Mouse (Mus musculus): Measurements from ENCODE around the gene P2rx1.
A peak's percentile ranks its signal among the peaks of the same experiment; 100 is the strongest.

P2rx1 gene

DNA sequence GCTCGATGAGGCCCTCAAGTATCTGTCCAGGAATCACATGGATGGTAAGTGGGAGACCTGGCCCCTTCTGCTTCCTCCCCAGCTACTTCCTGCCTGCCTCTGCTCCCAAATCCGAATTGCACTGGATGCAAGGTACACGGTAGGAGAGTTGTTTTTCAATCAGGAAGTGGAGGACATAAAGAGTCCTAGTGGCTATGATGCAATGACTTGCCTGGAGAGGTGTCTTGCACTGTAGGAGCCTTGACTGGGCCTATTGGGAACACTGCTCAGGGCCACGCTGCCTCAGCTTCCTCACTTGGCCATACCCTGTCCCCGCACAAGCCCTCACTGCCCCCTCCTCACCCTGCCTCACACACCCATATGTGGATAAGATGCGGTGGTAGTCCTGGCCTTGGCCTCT, 9.9 kb upstream of the P2rx1 start:
- DNase-seq, result no peak

DNA sequence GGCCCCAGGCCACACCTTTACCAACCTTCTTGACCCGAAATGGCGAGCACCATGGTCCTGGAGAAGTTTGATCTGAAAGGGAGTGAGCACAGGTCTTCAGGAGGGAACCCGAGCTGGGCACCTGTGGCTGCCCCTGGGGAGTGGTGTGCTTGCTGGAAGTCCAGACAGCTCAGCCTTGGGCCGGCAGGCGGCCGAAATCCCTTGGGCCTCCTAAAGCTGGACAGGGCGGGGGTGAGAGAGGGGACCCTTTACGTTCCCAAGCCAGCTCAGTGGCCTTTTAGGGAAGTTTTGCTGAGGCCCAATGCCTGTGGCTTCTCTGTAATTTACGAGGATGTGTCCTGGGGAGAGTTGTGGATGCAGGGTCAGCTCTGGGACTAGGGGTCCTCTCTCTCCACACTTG, 8.2 kb upstream of the P2rx1 start:
- no peak for DNase-seq

DNA sequence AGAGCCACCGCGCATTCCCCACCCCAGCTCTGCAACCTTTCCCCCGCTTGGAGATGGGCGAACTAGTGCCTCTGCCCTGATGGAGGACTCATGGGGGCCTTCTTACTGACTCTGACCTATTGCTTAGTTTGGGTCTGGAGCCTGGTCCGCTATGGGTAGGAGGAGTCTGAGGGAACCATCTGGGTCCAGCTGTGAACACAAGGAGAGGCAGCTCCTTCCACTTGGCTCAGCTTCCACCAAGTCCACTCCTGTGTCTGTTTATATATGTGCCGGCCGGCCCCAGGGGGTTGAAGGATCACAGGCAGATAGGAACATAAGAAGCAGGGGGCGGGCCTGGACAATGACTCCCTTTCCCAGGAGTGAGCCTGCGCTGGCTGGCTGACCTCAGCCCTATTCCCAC, 6.9 kb upstream of the P2rx1 start:
- DNase-seq, result no peak

DNA sequence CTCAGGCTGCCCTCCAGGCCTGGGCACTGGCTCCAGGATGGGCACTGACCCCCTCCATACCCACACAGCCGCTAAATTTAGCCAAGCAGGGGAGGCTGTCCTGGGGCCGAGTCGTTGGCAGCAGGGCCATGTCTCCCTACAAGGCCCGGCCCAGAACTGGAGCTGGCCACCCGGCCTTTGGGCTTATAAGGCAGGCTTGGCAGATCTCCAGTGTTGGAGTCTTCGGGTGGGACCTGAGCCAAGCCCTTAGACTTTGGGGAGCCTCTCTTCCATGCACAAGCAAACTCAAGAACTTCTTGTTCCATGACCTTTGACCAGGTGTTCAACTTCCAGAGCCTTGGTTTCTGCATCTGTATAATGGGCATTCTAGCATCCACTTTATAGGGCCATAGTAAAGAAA, 2.6 kb upstream of the P2rx1 start:
- DNase-seq, result no peak

DNA sequence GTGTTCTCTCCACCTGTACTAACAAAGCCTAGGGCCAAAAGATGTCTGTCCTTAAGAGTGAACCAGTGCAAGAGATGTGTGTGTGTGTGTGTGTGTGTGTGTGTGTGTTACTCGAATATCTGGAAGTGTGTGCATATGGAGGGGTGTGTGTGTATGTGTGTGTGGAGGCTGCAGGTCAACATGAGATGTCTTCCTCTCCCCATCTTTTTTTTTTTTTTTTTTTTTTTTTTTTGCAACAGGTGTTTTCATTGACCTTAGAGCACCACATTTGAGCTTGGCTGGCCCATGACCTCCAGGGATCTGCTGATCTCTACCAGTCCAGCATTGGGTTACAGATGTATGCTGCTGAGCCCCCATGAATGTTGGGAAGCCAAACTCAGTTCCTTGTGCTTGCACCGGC, 2.1 kb upstream of the P2rx1 start:
- no peak for DNase-seq

GRCm38 (mm10) chr11:72997529-72998326, 1.2 kb upstream of the P2rx1 start:
- no peak for DNase-seq

DNA sequence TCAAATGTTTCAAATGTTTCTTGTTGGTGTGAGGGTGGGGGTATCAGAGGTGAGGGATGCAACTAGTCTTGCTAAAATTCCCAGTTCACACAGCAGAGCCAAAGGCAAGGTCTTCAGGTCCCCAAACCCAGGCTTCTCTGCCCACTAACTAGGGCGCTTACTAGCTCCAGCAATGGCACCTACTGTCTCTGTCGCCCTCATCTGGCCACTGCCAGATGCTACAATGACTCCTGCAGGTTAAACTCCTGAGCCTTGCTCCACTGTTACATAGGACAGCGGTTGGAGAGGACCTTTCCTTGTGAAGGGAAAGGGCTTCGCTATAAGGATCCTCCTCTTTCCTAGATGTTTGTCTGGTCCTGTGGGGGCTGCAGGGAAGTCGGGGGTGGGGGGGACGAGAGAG, 2.1 kb downstream of the P2rx1 start:
- DNase-seq, result peak; percentile 80 to 85

DNA sequence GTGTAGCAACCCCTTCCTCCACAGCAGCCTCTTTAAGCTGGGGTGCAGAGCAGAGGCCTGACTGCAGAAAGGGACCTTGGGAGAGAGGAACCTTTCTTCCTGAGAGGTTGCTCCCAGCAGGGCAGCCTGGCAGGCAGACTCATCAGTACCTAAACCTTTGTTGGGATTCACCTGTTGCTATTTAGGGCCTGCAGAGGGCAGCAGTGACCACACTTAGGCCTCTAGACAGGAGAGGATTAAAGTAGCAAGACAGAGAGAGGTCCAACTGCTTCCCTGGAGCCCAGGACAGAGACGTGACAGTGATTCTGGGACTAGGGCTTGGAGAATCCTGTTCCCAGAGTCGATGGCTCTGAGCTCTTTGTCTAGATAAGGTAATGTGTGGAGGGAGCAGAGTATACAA, 7.5 kb downstream of the P2rx1 start:
- peak; percentile 72 to 75 for DNase-seq

DNA sequence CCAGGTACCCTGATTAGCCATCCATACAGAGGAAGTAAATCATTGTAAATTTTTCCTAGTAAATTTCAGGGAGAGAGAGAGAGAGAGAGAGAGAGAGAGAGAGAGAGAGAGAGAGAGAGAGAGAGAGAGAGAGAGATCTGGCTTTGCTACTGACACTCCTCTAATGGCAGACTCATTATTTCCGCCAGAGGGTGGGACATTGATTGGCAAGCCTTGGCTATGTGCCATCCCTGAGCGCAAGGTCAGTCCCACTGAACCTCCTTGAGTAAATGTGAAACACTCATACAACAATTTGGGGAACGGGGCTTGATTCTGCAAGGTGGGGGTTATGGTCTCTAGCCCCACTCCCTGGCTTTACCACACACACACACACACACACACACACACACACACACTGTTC, 8.2 kb downstream of the P2rx1 start:
- DNase-seq, result peak in 1 of 2 experiments; percentile 26

DNA sequence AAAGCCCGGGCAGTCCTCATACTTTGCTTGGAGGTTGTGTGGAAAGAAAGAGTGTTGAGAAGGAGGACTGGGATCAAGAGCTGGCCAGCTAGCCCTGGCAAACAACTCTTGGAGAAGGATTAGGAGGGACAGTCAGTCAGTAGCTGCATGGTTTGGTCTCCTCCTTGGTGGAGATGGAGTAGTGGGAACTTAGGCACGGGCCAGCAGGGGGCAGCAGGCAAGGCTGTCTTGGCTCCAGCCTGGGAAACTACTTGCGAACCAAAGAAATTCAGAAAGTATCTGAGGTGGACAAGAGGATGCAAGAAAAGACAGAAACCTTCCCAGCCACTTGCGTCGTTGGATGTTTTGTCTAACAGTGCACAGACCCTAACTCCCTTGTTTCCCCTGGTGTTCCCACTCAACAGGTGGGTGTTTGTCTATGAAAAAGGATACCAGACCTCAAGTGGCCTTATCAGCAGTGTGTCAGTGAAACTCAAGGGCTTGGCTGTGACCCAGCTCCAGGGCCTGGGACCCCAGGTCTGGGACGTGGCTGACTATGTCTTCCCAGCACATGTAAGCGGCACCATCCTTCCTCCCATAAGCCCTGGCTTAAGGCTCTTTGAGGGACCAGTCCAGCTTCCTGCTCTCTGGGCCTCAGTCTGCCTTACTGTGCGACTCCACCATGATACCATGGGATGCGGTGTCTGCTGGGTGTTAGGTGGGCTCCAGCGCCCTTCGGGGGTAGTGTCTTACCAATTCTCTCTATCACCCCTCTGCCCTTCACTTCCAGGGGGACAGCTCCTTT, 9.0 kb downstream of the P2rx1 start:
- peak; percentile 65 to 73 for DNase-seq

DNA sequence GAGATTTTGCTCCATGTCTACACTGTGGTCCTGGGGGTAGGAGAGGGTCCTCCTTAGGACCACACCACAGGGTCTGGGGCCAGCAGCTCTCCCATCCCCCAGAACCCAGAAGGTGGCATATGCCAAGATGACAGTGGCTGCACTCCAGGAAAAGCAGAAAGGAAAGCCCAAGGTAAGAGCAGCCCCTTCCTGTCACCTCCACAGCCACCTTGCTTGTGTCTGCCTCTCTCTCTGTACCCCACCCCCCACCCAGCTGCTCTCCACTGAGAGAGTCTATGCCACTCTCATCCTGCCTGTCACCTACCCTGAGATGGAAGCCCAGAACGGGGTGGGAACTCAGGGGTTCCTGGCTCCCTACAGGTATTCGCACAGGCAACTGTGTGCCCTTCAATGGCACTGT, 9.9 kb downstream of the P2rx1 start:
- peak in 1 of 2 experiments; percentile 34 for DNase-seq

DNA sequence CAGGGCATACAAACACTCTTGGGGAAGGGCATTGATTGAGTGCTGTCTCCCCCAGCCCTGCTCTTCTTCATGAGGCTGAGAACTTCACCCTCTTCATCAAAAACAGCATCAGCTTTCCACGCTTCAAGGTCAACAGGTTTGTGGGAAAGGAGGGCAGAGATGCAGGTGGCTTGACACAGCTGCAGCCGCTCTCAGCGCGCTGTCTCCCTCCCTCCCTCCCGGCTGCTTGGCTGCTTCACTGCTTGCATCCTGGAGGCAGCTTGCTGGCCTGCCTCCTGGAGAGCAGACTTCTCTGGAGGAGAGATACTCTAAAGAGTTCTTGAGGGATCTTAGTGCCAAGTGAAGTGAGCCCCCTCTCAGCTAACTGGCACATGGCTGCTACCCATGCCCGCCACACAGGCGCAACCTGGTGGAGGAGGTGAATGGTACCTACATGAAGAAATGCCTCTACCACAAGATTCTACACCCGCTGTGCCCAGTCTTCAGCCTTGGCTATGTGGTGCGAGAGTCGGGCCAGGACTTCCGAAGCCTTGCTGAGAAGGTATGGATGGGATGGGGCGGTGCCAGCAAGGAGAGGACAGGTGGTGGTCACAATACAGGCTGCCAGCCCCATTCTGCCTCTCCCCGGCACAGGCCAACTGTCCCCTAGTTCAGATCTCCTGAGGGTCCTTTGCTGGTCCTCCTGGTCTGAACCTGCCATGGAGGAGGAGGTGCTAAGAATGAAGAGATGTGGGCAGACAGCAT, 10.8 kb downstream of the P2rx1 start:
- DNase-seq, result peak; percentile 81 to 86

DNA sequence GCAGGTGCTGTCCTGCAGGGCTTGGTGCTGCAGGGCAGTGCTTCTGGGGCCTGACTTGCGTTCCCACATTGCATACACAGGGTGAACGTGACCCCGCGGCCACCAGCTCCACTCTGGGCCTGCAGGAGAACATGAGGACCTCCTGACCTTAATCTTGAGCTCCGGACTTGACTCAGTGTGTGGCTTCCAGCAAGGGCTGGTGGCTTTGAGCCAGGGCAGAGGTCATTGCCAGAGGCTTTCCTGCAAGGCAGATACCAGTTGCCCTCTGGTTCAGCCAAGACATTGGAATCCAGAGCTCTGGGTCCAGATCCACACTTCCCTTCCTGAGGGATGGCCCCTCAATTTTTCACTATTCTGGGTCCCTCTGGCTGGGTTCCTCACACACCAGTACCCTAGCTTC, 15.1 kb downstream of the P2rx1 start:
- DNase-seq, result peak; percentile 41 to 52

- peak; percentile 83 to 88 for DNase-seq
These were observed 16.0 kb downstream of the P2rx1 start for GRCm38 (mm10) chr11:73014831-73015344.

- peak; percentile 88 to 89 for DNase-seq
These were observed 16.6 kb downstream of the P2rx1 start for GRCm38 (mm10) chr11:73015391-73016102.

- no peak for DNase-seq
These were observed 17.2 kb downstream of the P2rx1 start for GRCm38 (mm10) chr11:73016103-73016420.

DNA sequence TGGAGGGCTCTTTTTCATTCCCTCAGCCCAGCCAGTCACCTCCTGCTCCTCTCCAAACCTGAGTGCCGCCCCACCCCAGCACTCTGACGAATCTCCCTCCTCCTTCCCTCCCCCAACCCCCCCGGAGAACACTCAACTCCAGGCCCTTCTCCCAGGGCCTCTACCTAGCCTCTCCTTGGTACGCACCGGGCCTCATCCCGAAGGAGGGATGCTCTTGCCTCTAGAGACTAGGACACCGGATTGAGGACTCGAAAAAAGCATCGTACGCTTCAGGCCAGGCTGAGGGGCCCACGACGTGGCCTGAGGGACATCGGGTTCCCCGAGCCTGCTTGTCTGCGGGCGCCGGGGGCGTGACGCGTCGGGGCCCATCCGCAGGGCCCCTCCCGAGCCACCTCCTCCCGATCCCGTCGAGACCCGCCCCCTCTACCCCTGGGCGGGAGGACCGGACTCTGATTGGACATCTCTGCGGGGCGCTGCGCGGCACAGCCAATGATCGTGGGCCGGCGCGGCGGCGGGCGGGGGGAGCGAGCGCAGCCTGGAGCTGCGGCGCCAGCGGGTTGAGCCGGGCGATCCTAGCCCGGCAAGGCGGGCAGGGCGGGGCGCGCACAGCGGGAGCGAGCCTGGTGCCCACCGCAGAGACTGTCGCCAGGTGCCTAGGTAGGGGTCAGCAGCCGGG, 19.7 kb downstream of the P2rx1 start, which contains the start of gene Camkk1:
Gene Camkk1 (plus strand): TSS at position 538 of the 676 bp plus-strand sequence.
- peak; percentile 98 for DNase-seq

DNA sequence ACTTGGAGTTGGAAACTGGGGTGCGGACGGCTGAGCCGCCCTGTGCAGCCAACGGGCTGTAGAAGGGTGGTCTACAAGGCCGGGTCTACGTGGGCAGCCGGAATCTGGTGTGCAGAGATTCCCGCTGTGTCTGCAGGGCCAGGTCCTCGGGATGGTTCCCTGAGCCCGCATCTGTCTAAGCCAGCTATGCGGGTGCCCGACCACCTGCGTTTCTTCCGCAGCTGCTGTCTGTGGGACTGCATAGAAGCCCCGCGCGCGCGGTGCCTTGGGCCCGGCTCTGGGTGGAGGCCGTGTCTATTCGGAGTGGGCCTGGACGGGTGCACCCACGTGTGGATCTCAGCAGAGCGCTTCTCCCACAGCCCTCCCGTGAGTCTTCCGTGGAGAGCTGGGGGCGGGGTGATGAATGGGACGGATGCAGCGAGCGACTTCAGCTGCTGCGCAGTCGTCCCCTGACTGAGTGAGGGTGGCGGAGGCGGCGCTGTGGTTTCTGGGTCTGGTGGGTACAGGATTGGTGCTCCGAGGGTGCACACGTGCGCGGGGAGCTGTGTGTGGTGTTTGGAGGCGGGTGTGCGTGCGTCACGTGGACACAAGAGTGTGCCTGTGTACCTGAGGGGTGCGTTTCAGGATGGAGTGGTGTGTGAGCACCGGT, 20.4 kb downstream of the P2rx1 start:
- DNase-seq, result peak; percentile 62 to 76

DNA sequence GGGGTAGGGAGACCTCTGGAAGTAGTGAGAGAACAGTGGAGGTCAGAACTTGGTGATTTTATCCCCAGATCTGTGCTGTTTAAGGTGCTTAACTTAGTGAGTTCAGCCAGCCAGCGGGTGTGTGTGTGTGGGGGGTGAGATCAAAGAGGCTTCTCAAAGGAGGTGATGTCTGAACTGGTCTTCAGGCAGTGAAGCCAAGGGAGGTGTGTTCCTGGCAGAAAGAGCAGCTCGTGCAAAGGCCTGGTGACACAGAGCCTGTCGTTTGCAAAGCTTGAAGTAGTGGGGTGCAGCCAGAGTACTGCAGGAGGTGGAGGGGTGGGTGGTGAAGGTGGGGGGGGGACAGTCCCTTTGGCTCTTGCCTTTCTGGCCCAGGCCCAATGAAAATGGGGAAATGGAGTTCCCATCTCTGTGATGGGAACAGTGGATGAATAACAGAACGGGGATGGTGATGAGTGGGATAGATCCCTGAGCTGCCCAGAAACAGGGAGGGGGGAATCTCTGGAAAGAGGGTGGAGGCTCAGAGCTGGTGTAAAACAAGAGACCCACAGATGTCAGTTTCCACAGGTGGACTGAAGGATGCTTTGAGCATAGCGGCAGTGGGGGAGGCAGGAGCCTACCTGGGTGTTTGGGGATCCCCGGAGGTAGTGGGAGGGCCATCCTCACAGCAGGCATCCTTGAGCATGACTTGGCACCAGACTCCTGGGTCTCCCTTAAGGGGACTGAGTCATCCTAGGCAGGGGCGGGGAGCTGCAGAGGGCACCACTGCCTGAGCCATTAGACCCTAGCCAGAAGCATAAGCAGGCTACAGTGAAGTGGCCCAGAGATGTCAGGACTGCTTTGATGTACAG, 22.3 kb downstream of the P2rx1 start:
- peak in 1 of 2 experiments; percentile 24 for DNase-seq

DNA sequence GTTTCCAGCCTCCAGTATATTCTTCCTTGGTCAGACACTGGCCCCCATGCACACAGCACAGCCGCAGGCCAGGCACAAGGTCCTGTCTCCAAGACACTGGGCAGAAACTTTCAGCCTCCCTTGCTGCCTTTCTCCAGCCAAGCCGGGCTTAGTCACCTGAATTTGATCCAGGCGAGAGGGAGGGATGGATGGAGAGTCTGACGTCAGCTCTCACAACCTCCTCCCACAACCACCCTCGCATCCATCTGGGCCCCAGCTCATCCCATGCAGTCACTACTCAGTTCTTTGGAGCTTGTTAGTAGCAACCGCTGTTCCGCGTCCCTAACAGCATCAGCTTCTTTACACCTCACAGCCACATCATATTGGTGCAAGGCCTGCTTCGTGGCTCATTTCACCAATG, 24.2 kb downstream of the P2rx1 start:
- peak; percentile 64 to 67 for DNase-seq
